Mouse (Mus musculus) myocyte (in vitro differentiated cells): ENCODE data around the gene Elavl1. TPM values are rescaled to one million over a fixed set of nuclear protein-coding genes. Genes with fewer than 3 reads are reported as not detected.

Experiments
- H3K27me3 ChIP-seq: one replicate; pipeline ENCODE4 v1.6.1; 2011; ENCODE audit not compliant: control insufficient read depth, insufficient read depth, insufficient read length
- H3K36me3 ChIP-seq: one replicate; pipeline ENCODE4 v1.6.1; 2011; ENCODE audit not compliant: control insufficient read depth, insufficient read depth
- H3K4me2 ChIP-seq: one replicate; pipeline ENCODE4 v1.6.1; 2011; ENCODE audit warnings: low read depth, control low read depth
- H3K4me3 ChIP-seq: one replicate; pipeline ENCODE4 v1.5.1; 2011; ENCODE audit warnings: mild to moderate bottlenecking, control low read depth, moderate library complexity
- H3K79me2 ChIP-seq: one replicate; pipeline ENCODE4 v1.6.1; 2011; ENCODE audit not compliant: control insufficient read depth, insufficient read depth
- H3ac ChIP-seq: one replicate; pipeline ENCODE4 v1.6.1; 2011; ENCODE audit not compliant: control insufficient read depth, insufficient read length
- CEBPB ChIP-seq: IDR thresholded peaks from 2 replicates; pipeline ENCODE4 v1.6.1; 2011; ENCODE audit warnings: mild to moderate bottlenecking, moderate library complexity; ENCODE audit not compliant: poor library complexity, insufficient read depth, severe bottlenecking
- E2F4 ChIP-seq: IDR thresholded peaks from one replicate; pipeline ENCODE4 v1.6.1; 2011; ENCODE audit warnings: mild to moderate bottlenecking, control low read depth, moderate library complexity; ENCODE audit not compliant: insufficient read depth
- MAX ChIP-seq: IDR thresholded peaks from one replicate; pipeline ENCODE4 v1.6.1; 2011; ENCODE audit warnings: low read depth, mild to moderate bottlenecking, control low read depth
- MYOD1 ChIP-seq, 3 experiments: IDR thresholded peaks; one replicate each; pipeline ENCODE4 v1.6.1; 2011; ENCODE audit warnings: control low read depth in 2 of 3, low read depth in 2 of 3, mild to moderate bottlenecking in 2 of 3, moderate library complexity in 1 of 3; ENCODE audit not compliant: insufficient read length in 2 of 3, control insufficient read depth in 1 of 3
- MYOG ChIP-seq, 3 experiments: IDR thresholded peaks; one replicate each; pipeline ENCODE4 v1.6.1; 2011; ENCODE audit warnings: control low read depth in 2 of 3, low read depth in 2 of 3, mild to moderate bottlenecking in 2 of 3; ENCODE audit not compliant: insufficient read length in 2 of 3, control insufficient read depth in 1 of 3, insufficient read depth in 1 of 3
- POLR2A ChIP-seq: IDR thresholded peaks from one replicate; pipeline ENCODE4 v1.6.1; 2011; ENCODE audit warnings: low read depth, mild to moderate bottlenecking, control low read depth, moderate library complexity; ENCODE audit not compliant: insufficient read length
- POLR2AphosphoS2 ChIP-seq: IDR thresholded peaks from one replicate; pipeline ENCODE4 v1.6.1; 2011; ENCODE audit warnings: low read depth, control low read depth; ENCODE audit not compliant: insufficient read length
- REST ChIP-seq: IDR thresholded peaks from one replicate; pipeline ENCODE4 v1.6.1; 2011; ENCODE audit warnings: mild to moderate bottlenecking, control low read depth, moderate library complexity; ENCODE audit not compliant: insufficient read depth, insufficient read length
- SRF ChIP-seq: IDR thresholded peaks from one replicate; pipeline ENCODE4 v1.6.1; 2011; ENCODE audit warnings: low read depth; ENCODE audit not compliant: control insufficient read depth, insufficient read length
- TCF12 ChIP-seq: IDR thresholded peaks from one replicate; pipeline ENCODE4 v1.6.1; 2011; ENCODE audit warnings: mild to moderate bottlenecking, control low read depth; ENCODE audit not compliant: poor library complexity, insufficient read depth, severe bottlenecking
- TCF3 ChIP-seq: IDR thresholded peaks from one replicate; pipeline ENCODE4 v1.6.1; 2011; ENCODE audit warnings: low read depth, control low read depth; ENCODE audit not compliant: insufficient read length
- USF1 ChIP-seq: IDR thresholded peaks from one replicate; pipeline ENCODE4 v1.6.1; 2011; ENCODE audit warnings: low read depth, mild to moderate bottlenecking, control low read depth, moderate library complexity
- polyA plus RNA-seq: library from polyadenylated mRNA; unstranded; fragments of >200 nt; fragmentation: generic; extraction: Trizol; gene quantifications from one replicate; pipeline ENCODE4 v1.2.1, GENCODE M21; 2012; ENCODE audit warnings: missing spikeins

The Elavl1 gene
- 44.2 TPM for polyA plus RNA-seq

DNA sequence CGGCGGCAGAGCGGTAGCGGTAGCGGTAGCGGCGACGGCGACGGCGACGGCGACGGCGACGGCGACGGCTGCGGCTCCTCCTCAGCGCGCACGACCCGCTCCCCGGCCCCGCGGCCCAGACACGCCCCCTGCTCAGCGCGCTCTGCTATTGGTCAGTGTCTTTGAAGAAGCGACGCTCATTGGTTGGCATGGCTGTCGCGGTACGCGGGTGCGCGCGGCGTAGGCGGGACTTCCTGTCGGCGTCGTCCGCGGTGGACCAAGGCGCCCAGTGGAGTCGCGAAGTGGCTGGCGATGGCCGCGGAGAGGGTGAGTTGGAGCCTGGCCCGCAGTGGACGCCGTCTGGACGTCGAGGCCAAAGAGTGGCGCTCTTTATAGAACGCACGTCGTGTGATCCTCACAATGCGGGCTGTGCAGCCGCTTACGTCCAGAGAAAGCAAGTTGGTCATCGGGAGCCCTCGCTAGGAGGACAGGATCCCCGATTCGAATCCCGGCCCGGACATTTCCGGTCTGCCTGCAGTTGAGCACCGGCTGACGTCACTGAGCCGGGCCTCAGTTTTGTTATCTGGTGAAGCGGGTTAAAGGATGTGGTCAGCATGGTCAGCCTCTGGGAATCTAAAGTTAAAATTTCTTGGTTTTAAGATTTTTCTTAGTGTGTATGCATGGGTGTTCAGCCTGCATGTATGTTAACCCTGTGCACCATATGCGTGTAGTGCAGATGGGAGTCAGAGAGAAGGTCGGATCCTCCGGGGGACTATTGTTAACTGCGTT lies at the start of gene Elavl1, which contains the start of gene Ccl25:
Elavl1 (minus strand) TSS at position 431 of the 768 bp plus-strand sequence.
Ccl25 (plus strand) TSS at position 228 of the 768 bp plus-strand sequence.
- Histone ChIP-seq H3K4me3 (peak within 1 kb of the TSS; percentile 72), H3K4me2 (peak within 1 kb of the TSS; percentile 90), H3K27me3 (no peaks in the 10 kb centered on the region), H3K36me3 (peaks cover 31% of the 10 kb centered on the region), H3ac (peak within 1 kb of the TSS; percentile 85), H3K79me2 (peaks cover 78% of the 10 kb centered on the region)
- TF ChIP-seq MYOD1 (IDR thresholded peaks at IDR 0.05; ENCODE audit: control insufficient read depth in 1 of 3, insufficient read length in 2 of 3, low read depth in 2 of 3) = no peak
- TF ChIP-seq MAX = no peak
- no peak for TF ChIP-seq SRF
- TF ChIP-seq POLR2AphosphoS2 = peak; percentile 87
- TF ChIP-seq E2F4 = no peak
- no peak for TF ChIP-seq MYOG (IDR thresholded peaks at IDR 0.05; ENCODE audit: control insufficient read depth in 1 of 3, insufficient read depth in 1 of 3, insufficient read length in 2 of 3, low read depth in 2 of 3)
- TF ChIP-seq POLR2A = peak; percentile 88

DNA sequence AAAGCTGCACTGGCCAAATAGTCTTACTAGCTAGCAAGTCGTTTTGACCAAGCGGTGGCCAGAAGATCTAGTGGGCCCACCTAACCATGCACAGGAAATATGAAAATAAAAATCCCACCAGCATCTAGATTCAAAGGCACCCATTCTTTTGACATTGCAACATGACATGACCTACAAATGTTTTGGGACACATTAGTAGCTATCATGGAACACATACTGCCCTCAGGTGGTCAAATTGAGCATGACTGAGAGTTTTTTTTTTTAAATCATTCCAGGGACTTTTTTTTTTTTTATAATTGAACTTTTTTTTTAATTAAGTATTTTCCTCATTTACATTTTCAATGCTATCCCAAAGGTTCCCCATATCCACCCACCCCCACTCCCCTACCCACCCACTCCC lies 47.4 kb upstream of the Elavl1 start:
- Histone ChIP-seq H3K79me2 (no peaks in the 10 kb centered on the region), H3K36me3 (no peaks in the 10 kb centered on the region), H3ac (no peak overlapping the region), H3K27me3 (no peaks in the 10 kb centered on the region), H3K4me2 (no peak overlapping the region), H3K4me3 (no peak overlapping the region)
- TF ChIP-seq SRF (no peak), E2F4 (no peak), POLR2AphosphoS2 (no peak), MYOG (IDR thresholded peaks at IDR 0.05; ENCODE audit: control insufficient read depth in 1 of 3, insufficient read depth in 1 of 3, insufficient read length in 2 of 3, low read depth in 2 of 3) (no peak), CEBPB (no peak), MAX (no peak), USF1 (no peak), REST (no peak), TCF3 (no peak), TCF12 (no peak), POLR2A (no peak), MYOD1 (IDR thresholded peaks at IDR 0.05; ENCODE audit: control insufficient read depth in 1 of 3, insufficient read length in 2 of 3, low read depth in 2 of 3) (no peak)

DNA sequence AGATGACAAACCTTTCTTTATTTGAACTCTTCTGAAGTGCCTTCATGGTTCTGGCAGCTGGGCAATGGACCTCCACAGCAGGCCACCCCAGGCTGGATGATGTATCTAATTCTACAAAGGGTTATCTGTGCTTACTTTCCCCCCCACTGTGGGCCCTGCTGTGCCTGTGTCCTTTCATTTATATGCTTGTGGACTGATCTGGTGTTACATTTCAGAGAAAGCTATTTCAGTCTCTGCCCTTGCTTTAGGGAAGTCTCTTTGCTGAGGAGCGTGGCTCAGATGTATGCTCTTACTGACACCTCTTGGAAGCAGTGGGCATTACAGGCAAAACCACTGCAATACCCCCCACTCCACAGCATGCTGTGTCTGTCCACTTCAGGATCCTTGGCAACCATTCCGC lies 44.9 kb upstream of the Elavl1 start:
- Histone ChIP-seq H3K36me3 (no peaks in the 10 kb centered on the region), H3ac (no peak overlapping the region), H3K27me3 (no peaks in the 10 kb centered on the region), H3K4me3 (no peak overlapping the region), H3K4me2 (no peak overlapping the region), H3K79me2 (no peaks in the 10 kb centered on the region)
- no peak for TF ChIP-seq USF1
- TF ChIP-seq CEBPB = no peak
- TF ChIP-seq MAX = no peak
- TF ChIP-seq MYOG (IDR thresholded peaks at IDR 0.05; ENCODE audit: control insufficient read depth in 1 of 3, insufficient read depth in 1 of 3, insufficient read length in 2 of 3, low read depth in 2 of 3) = no peak
- no peak for TF ChIP-seq SRF
- no peak for TF ChIP-seq TCF12
- no peak for TF ChIP-seq POLR2AphosphoS2
- no peak for TF ChIP-seq TCF3
- no peak for TF ChIP-seq POLR2A
- TF ChIP-seq MYOD1 (IDR thresholded peaks at IDR 0.05; ENCODE audit: control insufficient read depth in 1 of 3, insufficient read length in 2 of 3, low read depth in 2 of 3) = no peak
- no peak for TF ChIP-seq REST
- TF ChIP-seq E2F4 = no peak

DNA sequence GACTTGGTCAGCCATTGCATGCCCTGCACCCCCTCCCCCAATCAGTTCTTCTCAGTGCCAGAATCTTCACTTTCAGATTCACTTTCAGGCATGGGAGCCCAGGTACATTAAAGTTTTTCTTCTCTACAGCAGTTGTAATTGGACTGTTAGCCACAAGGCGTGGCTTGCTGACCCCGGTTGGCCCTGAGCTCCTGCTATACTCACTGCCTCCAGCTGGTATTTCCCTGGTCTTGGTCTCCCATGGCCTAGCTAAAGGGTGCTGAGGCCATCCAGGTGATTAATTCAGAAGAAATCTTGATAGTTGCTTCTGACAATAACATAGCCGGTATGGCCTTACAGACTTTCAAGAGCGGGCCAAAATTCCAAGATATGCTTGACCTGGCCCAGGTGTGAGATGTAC lies 43.3 kb upstream of the Elavl1 start:
- TF ChIP-seq CEBPB (no peak), MYOD1 (IDR thresholded peaks at IDR 0.05; ENCODE audit: control insufficient read depth in 1 of 3, insufficient read length in 2 of 3, low read depth in 2 of 3) (no peak), MYOG (IDR thresholded peaks at IDR 0.05; ENCODE audit: control insufficient read depth in 1 of 3, insufficient read depth in 1 of 3, insufficient read length in 2 of 3, low read depth in 2 of 3) (no peak)
- H3K79me2 ChIP-seq = no peaks in the 10 kb centered on the region
- H3K36me3 ChIP-seq = no peaks in the 10 kb centered on the region
- H3K4me2 ChIP-seq = no peak overlapping the region
- no peak overlapping the region for H3K4me3 ChIP-seq
- no peak overlapping the region for H3ac ChIP-seq
- H3K27me3 ChIP-seq = no peaks in the 10 kb centered on the region

DNA sequence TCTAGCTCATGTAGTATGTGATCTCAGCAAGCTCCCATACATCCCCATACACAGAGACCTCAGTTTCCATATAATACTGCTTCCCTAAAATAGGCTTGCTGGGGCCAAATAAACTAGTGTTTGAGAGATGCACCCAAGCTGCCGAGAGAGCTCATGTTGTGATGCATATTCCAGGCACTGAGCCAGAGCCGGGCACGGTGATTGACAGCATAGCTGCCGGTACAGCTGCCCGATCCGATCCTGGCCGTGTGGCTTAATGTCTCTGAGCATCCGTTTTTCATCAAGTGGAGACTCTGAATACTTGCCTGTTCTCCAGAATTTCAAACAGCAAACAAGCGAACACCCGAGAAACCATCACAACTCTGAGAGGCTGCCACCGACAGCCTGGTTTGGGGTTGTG lies 42.6 kb upstream of the Elavl1 start:
- TF ChIP-seq MYOD1 (IDR thresholded peaks at IDR 0.05; ENCODE audit: control insufficient read depth in 1 of 3, insufficient read length in 2 of 3, low read depth in 2 of 3) = peak in 2 of 3 experiments; percentile 60 to 86
- TF ChIP-seq E2F4 = no peak

More for the DNA sequence above, 42.6 kb upstream of the Elavl1 start:
- Histone ChIP-seq H3K4me2 (no peak overlapping the region), H3K4me3 (no peak overlapping the region), H3K79me2 (no peaks in the 10 kb centered on the region), H3K36me3 (no peaks in the 10 kb centered on the region), H3ac (no peak overlapping the region), H3K27me3 (no peaks in the 10 kb centered on the region)
